Mouse (Mus musculus) heart, embryonic 11.5 days (tissue): ENCODE measurements around the gene Nsfl1c. TPM values are rescaled to one million over a fixed set of nuclear protein-coding genes. Genes with fewer than 3 reads are reported as not detected.

Experiments used
- polyA plus RNA-seq: library from polyadenylated mRNA; unstranded; fragments of >200 nt; fragmentation: Nextera tagmentation; extraction: Ambion mirVana; gene quantifications from 2 replicates; pipeline ENCODE4 v1.2.1, GENCODE M21; 2014

Nsfl1c gene
- polyA plus RNA-seq, 1 experiment from 2014 or later: 184 TPM

Other genes starting within 250 kb of the Nsfl1c start
- gene 4921509C19Rik, start 18.0 kb upstream of the Nsfl1c start, polyA plus RNA-seq: not detected in 2 replicates
- gene Fkbp1a, start 48.3 kb downstream of the Nsfl1c start, polyA plus RNA-seq: 859 and 898 TPM in 2 replicates
- 0.70 and 1.3 TPM in 2 replicates for gene Sdcbp2, start 78.4 kb downstream of the Nsfl1c start, polyA plus RNA-seq
- 0.30 and 0.75 TPM in 2 replicates for gene Snph, start 138.4 kb downstream of the Nsfl1c start, polyA plus RNA-seq
- not detected in 2 replicates for gene Rad21l, start 174.4 kb downstream of the Nsfl1c start, polyA plus RNA-seq
- gene Tmem74b, start 207.8 kb downstream of the Nsfl1c start, polyA plus RNA-seq: 1.4 and 2.7 TPM in 2 replicates